Mouse (Mus musculus) megakaryocyte, embryonic 14.5 days (primary cell): Measurements from ENCODE around the gene Wdr54.

Experiments
- FLI1 ChIP-seq: IDR thresholded peaks from 2 replicates; pipeline ENCODE4 v1.6.1; 2012; ENCODE audit warnings: low read length, inconsistent platforms, mixed read lengths
- GATA1 ChIP-seq: IDR thresholded peaks from 3 replicates; pipeline ENCODE4 v1.6.1; 2012; ENCODE audit warnings: mixed read lengths, low read length, inconsistent platforms, borderline replicate concordance

GRCm38 (mm10) chr6:83142211-83142731, 13.9 kb downstream of the Wdr54 start:
- TF ChIP-seq GATA1 (no peak), FLI1 (no peak)
